11 mouse cellular contexts compared by ENCODE assay signal in genomic region chr2:131953711-131954110, GRCm38 (mm10). TPM values are rescaled to one million over a fixed set of nuclear protein-coding genes. Genes with fewer than 3 reads are reported as not detected.
DNase-seq lines count a peak whose midpoint lies in the region; ATAC-seq lines count a peak whose summit lies in the region.
"Had no signal": no experiment of that assay in that cellular context is flagged by ENCODE, and none has a peak within 500 bp of the region (broad histone marks: within the 10 kb centered on the region; RNA-seq: fewer than 3 reads in every experiment).

No protein-coding gene starts in this region.

- peaks cover 37% of the 10 kb centered on the region for H3K4me1 ChIP-seq in forebrain, embryonic 10.5 days
- no peaks in the 10 kb centered on the region for H3K4me1 ChIP-seq in forebrain, embryonic 14.5 days (ENCODE audit: control insufficient read depth, insufficient read depth, low read length)
- H3K4me1 ChIP-seq in kidney, embryonic 16.5 days (ENCODE audit: insufficient read depth, low read length): peaks cover 15% of the 10 kb centered on the region
- H3K4me1 ChIP-seq in stomach, embryonic 16.5 days (ENCODE audit: control insufficient read depth, insufficient read depth, low read length): peaks cover 4% of the 10 kb centered on the region

- H3K9ac ChIP-seq in forebrain, embryonic 14.5 days (ENCODE audit: low read length): no peak overlapping the region
- no peak overlapping the region for H3K9ac ChIP-seq in kidney, embryonic 16.5 days (replicated peaks; ENCODE audit: low read length)
- no peak overlapping the region for H3K9ac ChIP-seq in stomach, embryonic 16.5 days (ENCODE audit: low read length)

- H3K9me3 ChIP-seq in forebrain, embryonic 10.5 days: no peaks in the 10 kb centered on the region
- H3K9me3 ChIP-seq in forebrain, embryonic 14.5 days (replicated peaks; ENCODE audit: control insufficient read depth, low read length): no peaks in the 10 kb centered on the region
- no peaks in the 10 kb centered on the region for H3K9me3 ChIP-seq in kidney, embryonic 16.5 days (ENCODE audit: low read length)
- no peaks in the 10 kb centered on the region for H3K9me3 ChIP-seq in stomach, embryonic 16.5 days (replicated peaks; ENCODE audit: control insufficient read depth, low read length)

- H3K27ac ChIP-seq in forebrain, embryonic 10.5 days: no peak overlapping the region
- no peak overlapping the region for H3K27ac ChIP-seq in forebrain, embryonic 14.5 days (ENCODE audit: low read depth, low read length)
- H3K27ac ChIP-seq in kidney, embryonic 16.5 days (ENCODE audit: low read length): no peak overlapping the region
- H3K27ac ChIP-seq in stomach, embryonic 16.5 days (ENCODE audit: low read length): no peak overlapping the region

- DNase-seq in forebrain, embryonic 10.5 days (ENCODE audit: extremely low spot score, low spot score): no peak
- DNase-seq in forebrain, embryonic 14.5 days (ENCODE audit: low spot score): no peak
- no peak for DNase-seq in kidney, postnatal 4 days
- DNase-seq in testis, postnatal 14 days (ENCODE audit: low spot score): peak; percentile 2
- no peak for DNase-seq in testis, postnatal 10 days (ENCODE audit: low spot score)
- DNase-seq in frontal cortex, postnatal 10 days (ENCODE audit: low spot score in 2 of 2): no peak
- DNase-seq: cerebellum, adult 9-11 months; gastrocnemius, postnatal 14 days had no signal

- H3K4me3 ChIP-seq in forebrain, embryonic 10.5 days: peak overlapping the region; percentile 33; the same call in 1 of the 2 replicates
- no peak overlapping the region for H3K4me3 ChIP-seq in forebrain, embryonic 14.5 days (ENCODE audit: low read depth, low read length)
- H3K4me3 ChIP-seq in kidney, embryonic 16.5 days (ENCODE audit: low read length): peak overlapping the region; percentile 29; the same call in 1 of the 2 replicates
- peak overlapping the region; percentile 26 for H3K4me3 ChIP-seq in stomach, embryonic 16.5 days (replicated peaks; ENCODE audit: low read length)

- no peak for ATAC-seq in forebrain, embryonic 14.5 days
- no peak for ATAC-seq in kidney, embryonic 16.5 days (ENCODE audit: low FRiP score, low TSS enrichment)
- ATAC-seq in stomach, embryonic 16.5 days (ENCODE audit: insufficient read depth, low FRiP score): no peak

- H3K27me3 ChIP-seq in forebrain, embryonic 10.5 days (ENCODE audit: poor library complexity, severe bottlenecking): peaks cover 70% of the 10 kb centered on the region
- peaks cover 7% of the 10 kb centered on the region; the same call in 1 of the 2 replicates for H3K27me3 ChIP-seq in forebrain, embryonic 14.5 days (replicated peaks; ENCODE audit: control insufficient read depth, insufficient read depth, low read length)
- H3K27me3 ChIP-seq in kidney, embryonic 16.5 days (ENCODE audit: insufficient read depth, low read length): peaks cover 16% of the 10 kb centered on the region; the same call in 1 of the 2 replicates
- peaks cover 17% of the 10 kb centered on the region for H3K27me3 ChIP-seq in stomach, embryonic 16.5 days (ENCODE audit: control insufficient read depth, insufficient read depth, low read length)

- H3K4me2 ChIP-seq in forebrain, embryonic 14.5 days (ENCODE audit: low read length): no peak overlapping the region
- peak overlapping the region; percentile 48 for H3K4me2 ChIP-seq in kidney, embryonic 16.5 days (replicated peaks; ENCODE audit: low read depth, low read length)
- H3K4me2 ChIP-seq in stomach, embryonic 16.5 days (ENCODE audit: low read depth, low read length): peak overlapping the region; percentile 36; the same call in 1 of the 2 replicates

- 88% methylated on average over 4 of the region's 4 CpGs for WGBS in forebrain, embryonic 10.5 days
- WGBS in forebrain, embryonic 14.5 days: 95% methylated on average over 4 of the region's 4 CpGs
- WGBS in kidney, embryonic 16.5 days: 82% methylated on average over 4 of the region's 4 CpGs
- WGBS in stomach, embryonic 16.5 days: 88% methylated on average over 4 of the region's 4 CpGs

- no peaks in the 10 kb centered on the region for H3K36me3 ChIP-seq in forebrain, embryonic 10.5 days (replicated peaks)
- H3K36me3 ChIP-seq in forebrain, embryonic 14.5 days (ENCODE audit: control insufficient read depth, insufficient read depth, low read length): no peaks in the 10 kb centered on the region
- H3K36me3 ChIP-seq in kidney, embryonic 16.5 days (ENCODE audit: insufficient read depth, low read length): no peaks in the 10 kb centered on the region
- no peaks in the 10 kb centered on the region for H3K36me3 ChIP-seq in stomach, embryonic 16.5 days (ENCODE audit: control insufficient read depth, insufficient read depth, low read length)

RNA-seq across cellular contexts. Expression of gene Prnd, which starts 3.0 kb away (rescaled TPM):
- polyA plus RNA-seq in forebrain, embryonic 10.5 days (2016; fragmentation: Nextera tagmentation; extraction: Ambion mirVana): 3.9 and 4.2 TPM in 2 replicates
- 13.6 and 14.1 TPM in 2 replicates for polyA plus RNA-seq in forebrain, embryonic 14.5 days (2014; fragmentation: Nextera tagmentation; extraction: Ambion mirVana)
- polyA plus RNA-seq in kidney, embryonic 16.5 days (2015; fragmentation: Nextera tagmentation; extraction: Ambion mirVana): 16.2 and 17.1 TPM in 2 replicates
- 39.3 and 44.0 TPM in 2 replicates for polyA plus RNA-seq in stomach, embryonic 16.5 days (2015; fragmentation: Nextera tagmentation; extraction: Ambion mirVana)

RNA-seq across cellular contexts. Expression of gene Prn, which starts 44.0 kb away (rescaled TPM):
- not detected in 2 replicates for polyA plus RNA-seq in forebrain, embryonic 10.5 days (2016; fragmentation: Nextera tagmentation; extraction: Ambion mirVana)
- 0.32 TPM in 1 of 2 replicates, not detected in the other for polyA plus RNA-seq in forebrain, embryonic 14.5 days (2014; fragmentation: Nextera tagmentation; extraction: Ambion mirVana)
- polyA plus RNA-seq in kidney, embryonic 16.5 days (2015; fragmentation: Nextera tagmentation; extraction: Ambion mirVana): 0.25 TPM in 1 of 2 replicates, not detected in the other
- 0.37 TPM in 1 of 2 replicates, not detected in the other for polyA plus RNA-seq in stomach, embryonic 16.5 days (2015; fragmentation: Nextera tagmentation; extraction: Ambion mirVana)
- polyA plus RNA-seq: spleen, adult 2 months had no signal

RNA-seq across cellular contexts. Expression of gene Prnp, which starts 44.0 kb away (rescaled TPM):
- 19.6 and 23.2 TPM in 2 replicates for polyA plus RNA-seq in forebrain, embryonic 10.5 days (2016; fragmentation: Nextera tagmentation; extraction: Ambion mirVana)
- 111 and 125 TPM in 2 replicates for polyA plus RNA-seq in forebrain, embryonic 14.5 days (2014; fragmentation: Nextera tagmentation; extraction: Ambion mirVana)
- 43.2 and 49.6 TPM in 2 replicates for polyA plus RNA-seq in kidney, embryonic 16.5 days (2015; fragmentation: Nextera tagmentation; extraction: Ambion mirVana)
- polyA plus RNA-seq in stomach, embryonic 16.5 days (2015; fragmentation: Nextera tagmentation; extraction: Ambion mirVana): 70.4 and 73.5 TPM in 2 replicates
